In genomic region chr13:118715066-118716018, GRCm38 (mm10) we compare ENCODE assay signal across 8 mouse cellular contexts. TPM values are rescaled to one million over a fixed set of nuclear protein-coding genes. Genes with fewer than 3 reads are reported as not detected.
A peak's percentile ranks its signal among the peaks of the same experiment; 100 is the strongest.
DNase-seq lines count a peak whose midpoint lies in the region; ATAC-seq and TF ChIP-seq lines count a peak whose summit lies in the region.

No protein-coding gene starts in this region.

- under 1% methylated on average over 31 of the region's 31 CpGs for WGBS in cerebellum, adult 2 months
- WGBS in embryonic facial prominence, embryonic 15.5 days: 1% methylated on average over 31 of the region's 31 CpGs
- WGBS in intestine, embryonic 15.5 days: 1% methylated on average over 31 of the region's 31 CpGs
- 1% methylated on average over 31 of the region's 31 CpGs for WGBS in lung, embryonic 16.5 days

- ATAC-seq in embryonic facial prominence, embryonic 15.5 days (ENCODE audit: insufficient number of reproducible peaks, low FRiP score, low TSS enrichment, low read depth): peak; percentile 61
- peak; percentile 52 for ATAC-seq in intestine, embryonic 15.5 days
- peak; percentile 66 for ATAC-seq in lung, embryonic 16.5 days (ENCODE audit: low read depth)

- H3K27ac ChIP-seq in cerebellum, adult 2 months (ENCODE audit: insufficient read depth, low read length): no peak overlapping the region
- peak overlapping the region; percentile 90 for H3K27ac ChIP-seq in embryonic facial prominence, embryonic 15.5 days (replicated peaks)
- peak overlapping the region; percentile 46 for H3K27ac ChIP-seq in intestine, embryonic 15.5 days
- H3K27ac ChIP-seq in lung, embryonic 16.5 days (ENCODE audit: low read length): peak overlapping the region; percentile 66

- H3K9me3 ChIP-seq in embryonic facial prominence, embryonic 15.5 days (replicated peaks): no peaks in the 10 kb centered on the region
- H3K9me3 ChIP-seq in intestine, embryonic 15.5 days: no peaks in the 10 kb centered on the region
- no peaks in the 10 kb centered on the region for H3K9me3 ChIP-seq in lung, embryonic 16.5 days (ENCODE audit: control insufficient read depth, low read length)

- H3K36me3 ChIP-seq in embryonic facial prominence, embryonic 15.5 days: no peaks in the 10 kb centered on the region
- H3K36me3 ChIP-seq in intestine, embryonic 15.5 days: no peaks in the 10 kb centered on the region
- H3K36me3 ChIP-seq in lung, embryonic 16.5 days (ENCODE audit: control insufficient read depth, insufficient read depth, low read length): no peaks in the 10 kb centered on the region

- peak in 1 of 2 experiments; percentile 6 for DNase-seq in cerebellum, adult 2 months
- DNase-seq in cerebellum, adult 8-10 months: no peak
- DNase-seq in 3134 (ENCODE audit: extremely low read depth, insufficient read length, low spot score): peak; percentile 5
- DNase-seq in right cerebral cortex, postnatal 14 days: peak; percentile 7
- DNase-seq in spleen, postnatal 10 days (ENCODE audit: low spot score in 2 of 2): no peak

- H3K4me1 ChIP-seq in cerebellum, adult 2 months (ENCODE audit: control insufficient read depth, insufficient read depth, low read length): peaks cover 6% of the 10 kb centered on the region; the same call in 1 of the 2 replicates
- H3K4me1 ChIP-seq in embryonic facial prominence, embryonic 15.5 days: 0 out of 2 replicates have a peak, but pooled peaks cover 7% of the 10 kb centered on the region
- H3K4me1 ChIP-seq in intestine, embryonic 15.5 days (replicated peaks): peaks cover 7% of the 10 kb centered on the region; the same call in 1 of the 2 replicates
- H3K4me1 ChIP-seq in lung, embryonic 16.5 days (replicated peaks; ENCODE audit: control insufficient read depth, insufficient read depth, low read length): no peaks in the 10 kb centered on the region

- H3K27me3 ChIP-seq in cerebellum, adult 2 months (ENCODE audit: control insufficient read depth, insufficient read depth, low read length): no peaks in the 10 kb centered on the region; the same call in 1 of the 2 replicates
- H3K27me3 ChIP-seq in embryonic facial prominence, embryonic 15.5 days: no peaks in the 10 kb centered on the region
- no peaks in the 10 kb centered on the region for H3K27me3 ChIP-seq in intestine, embryonic 15.5 days (replicated peaks)
- H3K27me3 ChIP-seq in lung, embryonic 16.5 days (ENCODE audit: control insufficient read depth, insufficient read depth, low read depth, low read length): no peaks in the 10 kb centered on the region

- TF ChIP-seq POLR2A in cerebellum, adult 2 months (IDR thresholded peaks at IDR 0.05; ENCODE audit: borderline replicate concordance, insufficient read depth, low read length): no peak

- H3K4me2 ChIP-seq in embryonic facial prominence, embryonic 15.5 days (replicated peaks): peak overlapping the region; percentile 83
- peak overlapping the region; percentile 94 for H3K4me2 ChIP-seq in intestine, embryonic 15.5 days (replicated peaks)
- peak overlapping the region; percentile 80 for H3K4me2 ChIP-seq in lung, embryonic 16.5 days (ENCODE audit: low read depth, low read length)

- no peak for TF ChIP-seq CTCF in cerebellum, adult 2 months (IDR thresholded peaks at IDR 0.05; ENCODE audit: borderline replicate concordance, insufficient read depth, low read depth, low read length)

- peak overlapping the region; percentile 11 for H3K4me3 ChIP-seq in cerebellum, adult 2 months (replicated peaks; ENCODE audit: insufficient read depth, low read depth, low read length)
- peak overlapping the region; percentile 59 for H3K4me3 ChIP-seq in embryonic facial prominence, embryonic 15.5 days (replicated peaks)
- H3K4me3 ChIP-seq in intestine, embryonic 15.5 days (replicated peaks): peak overlapping the region; percentile 51
- peak overlapping the region; percentile 51 for H3K4me3 ChIP-seq in lung, embryonic 16.5 days (ENCODE audit: low read length)

- H3K9ac ChIP-seq in embryonic facial prominence, embryonic 15.5 days: peak overlapping the region; percentile 44
- H3K9ac ChIP-seq in intestine, embryonic 15.5 days: peak overlapping the region; percentile 41
- peak overlapping the region; percentile 64 for H3K9ac ChIP-seq in lung, embryonic 16.5 days (ENCODE audit: low read length)

RNA-seq across cellular contexts. Expression of gene Fgf10, which starts 45.8 kb away (rescaled TPM):
- 1.1 and 1.8 TPM in 2 replicates for polyA plus RNA-seq in cerebellum, adult 2 months (2012; rRNA removed)
- polyA plus RNA-seq in embryonic facial prominence, embryonic 15.5 days (2015; fragmentation: Nextera tagmentation; extraction: Ambion mirVana): 10.5 and 11.8 TPM in 2 replicates
- 2.2 and 3.0 TPM in 2 replicates for polyA plus RNA-seq in intestine, embryonic 15.5 days (2015; fragmentation: Nextera tagmentation; extraction: Ambion mirVana)
- 21.0 and 22.5 TPM in 2 replicates for polyA plus RNA-seq in lung, embryonic 16.5 days (2015; fragmentation: Nextera tagmentation; extraction: Ambion mirVana)

Comparison
In these comparisons a context has a peak if more than half of its experiments do, and no peak if none do; other contexts are left out.
1. DNase-seq: peak in 3134 (single experiment) and right cerebral cortex, postnatal 14 days (single experiment); none in cerebellum, adult 8-10 months (single experiment) and spleen, postnatal 10 days (0 of 2).
2. Peak in every context shown above with its lines, with median percentiles within 50 percentile points of each other: H3K4me3 ChIP-seq, ATAC-seq, H3K4me2 ChIP-seq and H3K9ac ChIP-seq.